Mouse (Mus musculus): ENCODE data around the gene Ccdc34. TPM values are rescaled to one million over a fixed set of nuclear protein-coding genes. Genes with fewer than 3 reads are reported as not detected.

Ccdc34 gene
- 57.4 and 65.0 TPM in 2 replicates for polyA plus RNA-seq (2014; fragmentation: Nextera tagmentation; extraction: Ambion mirVana)

GRCm38 (mm10) chr2:110017616-110018505, at the start of gene Ccdc34:
Gene Ccdc34, plus strand, starts transcription at chr2:110017817.
- H3K9me3 ChIP-seq (ENCODE audit: control insufficient read depth, low read length): no peaks in the 10 kb centered on the region
- H3K27ac ChIP-seq (ENCODE audit: low read depth, low read length): peak within 1 kb of the TSS; percentile 84
- peak; percentile 99 for ATAC-seq (ENCODE audit: low FRiP score)
- DNase-seq (ENCODE audit: low spot score): peak; percentile 96
- WGBS: under 1% methylated on average over 52 of the region's 55 CpGs
- no peaks in the 10 kb centered on the region for H3K36me3 ChIP-seq (ENCODE audit: control insufficient read depth, insufficient read depth, low read length)
- peak within 1 kb of the TSS; percentile 83 for H3K4me3 ChIP-seq (ENCODE audit: low read depth, low read length)
- no peaks in the 10 kb centered on the region for H3K4me1 ChIP-seq (replicated peaks; ENCODE audit: control insufficient read depth, insufficient read depth, low read length)
- H3K9ac ChIP-seq (ENCODE audit: low read depth, low read length): peak within 1 kb of the TSS; percentile 92
- H3K4me2 ChIP-seq (replicated peaks; ENCODE audit: low read depth, low read length): peak within 1 kb of the TSS; percentile 67
- no peaks in the 10 kb centered on the region for H3K27me3 ChIP-seq (ENCODE audit: control insufficient read depth, insufficient read depth, low read length)

- Histone ChIP-seq H3K4me3 (ENCODE audit: low read depth, low read length) (no peak overlapping the region), H3K9ac (ENCODE audit: low read depth, low read length) (no peak overlapping the region), H3K4me2 (replicated peaks; ENCODE audit: low read depth, low read length) (no peak overlapping the region), H3K9me3 (ENCODE audit: control insufficient read depth, low read length) (no peaks in the 10 kb centered on the region), H3K36me3 (ENCODE audit: control insufficient read depth, insufficient read depth, low read length) (no peaks in the 10 kb centered on the region), H3K27ac (ENCODE audit: low read depth, low read length) (no peak overlapping the region), H3K4me1 (replicated peaks; ENCODE audit: control insufficient read depth, insufficient read depth, low read length) (no peaks in the 10 kb centered on the region), H3K27me3 (ENCODE audit: control insufficient read depth, insufficient read depth, low read length) (no peaks in the 10 kb centered on the region)
- ATAC-seq (ENCODE audit: low FRiP score) (no peak), DNase-seq (ENCODE audit: low spot score) (no peak)
- 91% methylated on average over 3 of the region's 3 CpGs for WGBS
Observed at GRCm38 (mm10) chr2:109969381-109969780, 48.2 kb upstream of the Ccdc34 start.

- H3K4me1 ChIP-seq (replicated peaks; ENCODE audit: control insufficient read depth, insufficient read depth, low read length): no peaks in the 10 kb centered on the region
- no peaks in the 10 kb centered on the region for H3K36me3 ChIP-seq (ENCODE audit: control insufficient read depth, insufficient read depth, low read length)
- no peak overlapping the region for H3K27ac ChIP-seq (ENCODE audit: low read depth, low read length)
- no peaks in the 10 kb centered on the region for H3K27me3 ChIP-seq (ENCODE audit: control insufficient read depth, insufficient read depth, low read length)
- H3K9ac ChIP-seq (ENCODE audit: low read depth, low read length): no peak overlapping the region
- no peaks in the 10 kb centered on the region for H3K9me3 ChIP-seq (ENCODE audit: control insufficient read depth, low read length)
- no peak for DNase-seq (ENCODE audit: low spot score)
- ATAC-seq (ENCODE audit: low FRiP score): no peak
- no peak overlapping the region for H3K4me2 ChIP-seq (replicated peaks; ENCODE audit: low read depth, low read length)
- H3K4me3 ChIP-seq (ENCODE audit: low read depth, low read length): no peak overlapping the region
- WGBS: 71% methylated on average over 10 of the region's 10 CpGs
Observed at GRCm38 (mm10) chr2:109969926-109970532, 47.6 kb upstream of the Ccdc34 start.

GRCm38 (mm10) chr2:109970744-109971410, 46.7 kb upstream of the Ccdc34 start:
- Histone ChIP-seq H3K4me1 (replicated peaks; ENCODE audit: control insufficient read depth, insufficient read depth, low read length) (no peaks in the 10 kb centered on the region), H3K9ac (ENCODE audit: low read depth, low read length) (no peak overlapping the region), H3K36me3 (ENCODE audit: control insufficient read depth, insufficient read depth, low read length) (no peaks in the 10 kb centered on the region), H3K27me3 (ENCODE audit: control insufficient read depth, insufficient read depth, low read length) (no peaks in the 10 kb centered on the region), H3K27ac (ENCODE audit: low read depth, low read length) (no peak overlapping the region), H3K4me2 (replicated peaks; ENCODE audit: low read depth, low read length) (no peak overlapping the region), H3K4me3 (ENCODE audit: low read depth, low read length) (no peak overlapping the region), H3K9me3 (ENCODE audit: control insufficient read depth, low read length) (no peaks in the 10 kb centered on the region)
- ATAC-seq (ENCODE audit: low FRiP score): no peak
- 73% methylated on average over 8 of the region's 8 CpGs for WGBS
- no peak for DNase-seq (ENCODE audit: low spot score)

GRCm38 (mm10) chr2:109972310-109972709, 45.3 kb upstream of the Ccdc34 start:
- ATAC-seq (ENCODE audit: low FRiP score) (no peak), DNase-seq (ENCODE audit: low spot score) (no peak)
- Histone ChIP-seq H3K27ac (ENCODE audit: low read depth, low read length) (no peak overlapping the region), H3K36me3 (ENCODE audit: control insufficient read depth, insufficient read depth, low read length) (no peaks in the 10 kb centered on the region), H3K9ac (ENCODE audit: low read depth, low read length) (no peak overlapping the region), H3K27me3 (ENCODE audit: control insufficient read depth, insufficient read depth, low read length) (no peaks in the 10 kb centered on the region), H3K4me1 (replicated peaks; ENCODE audit: control insufficient read depth, insufficient read depth, low read length) (no peaks in the 10 kb centered on the region), H3K4me3 (ENCODE audit: low read depth, low read length) (no peak overlapping the region), H3K4me2 (replicated peaks; ENCODE audit: low read depth, low read length) (no peak overlapping the region), H3K9me3 (ENCODE audit: control insufficient read depth, low read length) (no peaks in the 10 kb centered on the region)
- WGBS: 89% methylated on average over 2 of the region's 2 CpGs

- Histone ChIP-seq H3K4me1 (replicated peaks; ENCODE audit: control insufficient read depth, insufficient read depth, low read length) (no peaks in the 10 kb centered on the region), H3K4me2 (replicated peaks; ENCODE audit: low read depth, low read length) (no peak overlapping the region), H3K27ac (ENCODE audit: low read depth, low read length) (no peak overlapping the region), H3K27me3 (ENCODE audit: control insufficient read depth, insufficient read depth, low read length) (no peaks in the 10 kb centered on the region), H3K9ac (ENCODE audit: low read depth, low read length) (no peak overlapping the region), H3K9me3 (ENCODE audit: control insufficient read depth, low read length) (no peaks in the 10 kb centered on the region), H3K4me3 (ENCODE audit: low read depth, low read length) (no peak overlapping the region), H3K36me3 (ENCODE audit: control insufficient read depth, insufficient read depth, low read length) (no peaks in the 10 kb centered on the region)
- no peak for DNase-seq (ENCODE audit: low spot score)
- no peak for ATAC-seq (ENCODE audit: low FRiP score)
- WGBS: 86% methylated on average over 7 of the region's 7 CpGs
Observed at GRCm38 (mm10) chr2:109972922-109973321, 44.7 kb upstream of the Ccdc34 start.

GRCm38 (mm10) chr2:109974807-109975206, 42.8 kb upstream of the Ccdc34 start:
- Histone ChIP-seq H3K27ac (ENCODE audit: low read depth, low read length) (no peak overlapping the region), H3K36me3 (ENCODE audit: control insufficient read depth, insufficient read depth, low read length) (no peaks in the 10 kb centered on the region), H3K4me3 (ENCODE audit: low read depth, low read length) (no peak overlapping the region), H3K27me3 (ENCODE audit: control insufficient read depth, insufficient read depth, low read length) (no peaks in the 10 kb centered on the region), H3K4me1 (replicated peaks; ENCODE audit: control insufficient read depth, insufficient read depth, low read length) (no peaks in the 10 kb centered on the region), H3K9ac (ENCODE audit: low read depth, low read length) (no peak overlapping the region), H3K4me2 (replicated peaks; ENCODE audit: low read depth, low read length) (no peak overlapping the region), H3K9me3 (ENCODE audit: control insufficient read depth, low read length) (no peaks in the 10 kb centered on the region)
- 97% methylated on average over 7 of the region's 7 CpGs for WGBS
- DNase-seq (ENCODE audit: low spot score): no peak
- ATAC-seq (ENCODE audit: low FRiP score): no peak

- H3K27me3 ChIP-seq (ENCODE audit: control insufficient read depth, insufficient read depth, low read length): no peaks in the 10 kb centered on the region
- no peak for ATAC-seq (ENCODE audit: low FRiP score)
- no peaks in the 10 kb centered on the region for H3K9me3 ChIP-seq (ENCODE audit: control insufficient read depth, low read length)
- DNase-seq (ENCODE audit: low spot score): no peak
- 93% methylated on average over 2 of the region's 2 CpGs for WGBS
- no peak overlapping the region for H3K4me2 ChIP-seq (replicated peaks; ENCODE audit: low read depth, low read length)
- H3K4me1 ChIP-seq (replicated peaks; ENCODE audit: control insufficient read depth, insufficient read depth, low read length): no peaks in the 10 kb centered on the region
- no peaks in the 10 kb centered on the region for H3K36me3 ChIP-seq (ENCODE audit: control insufficient read depth, insufficient read depth, low read length)
- H3K27ac ChIP-seq (ENCODE audit: low read depth, low read length): no peak overlapping the region
- H3K4me3 ChIP-seq (ENCODE audit: low read depth, low read length): no peak overlapping the region
- no peak overlapping the region for H3K9ac ChIP-seq (ENCODE audit: low read depth, low read length)
Observed at GRCm38 (mm10) chr2:109976181-109976580, 41.4 kb upstream of the Ccdc34 start.
